Mouse (Mus musculus) midbrain, embryonic 11.5 days (tissue): ENCODE measurements around the gene Txndc16. TPM values are rescaled to one million over a fixed set of nuclear protein-coding genes. Genes with fewer than 3 reads are reported as not detected.

Experiments
- ATAC-seq: fragments of 200-750 bp; cut with Nextera tagmentation; 2 replicates; pipeline ENCODE4 v1.8.0; 2017; ENCODE audit warnings: moderate TSS enrichment, moderate library complexity; ENCODE audit not compliant: low FRiP score
- DNase-seq: peaks from one replicate; pipeline ENCODE4 v3.0.0; 2015; ENCODE audit warnings: low spot score; ENCODE audit errors: missing footprints
- H3K27ac ChIP-seq: fragments of 300-500 bp; sonication (generic); 2 replicates; pipeline ENCODE4 v1.5.1; 2014; ENCODE audit warnings: low read depth, low read length
- H3K27me3 ChIP-seq: fragments of 300-500 bp; sonication (generic); 2 replicates; pipeline ENCODE4 v1.6.1; 2014; ENCODE audit warnings: mild to moderate bottlenecking, low read length, moderate library complexity, mixed read lengths; ENCODE audit not compliant: control insufficient read depth, insufficient read depth
- H3K36me3 ChIP-seq: fragments of 300-500 bp; sonication (generic); 2 replicates; pipeline ENCODE4 v1.6.1; 2014; ENCODE audit warnings: mild to moderate bottlenecking, low read length, moderate library complexity, mixed read lengths; ENCODE audit not compliant: control insufficient read depth, insufficient read depth
- H3K4me1 ChIP-seq: fragments of 300-500 bp; sonication (generic); 2 replicates; pipeline ENCODE4 v1.6.1; 2014; ENCODE audit warnings: low read length; ENCODE audit not compliant: control insufficient read depth, insufficient read depth
- H3K4me2 ChIP-seq: fragments of 300-500 bp; sonication (generic); 2 replicates; pipeline ENCODE4 v1.6.1; 2014; ENCODE audit warnings: mild to moderate bottlenecking, moderate library complexity
- H3K4me3 ChIP-seq: fragments of 300-500 bp; sonication (generic); 2 replicates; pipeline ENCODE4 v1.5.1; 2014; ENCODE audit warnings: low read depth, low read length
- H3K9ac ChIP-seq: fragments of 300-500 bp; sonication (generic); 2 replicates; pipeline ENCODE4 v1.6.1; 2014; ENCODE audit warnings: low read length
- H3K9me3 ChIP-seq: fragments of 300-500 bp; sonication (generic); 2 replicates; pipeline ENCODE4 v1.6.1; 2016; ENCODE audit warnings: low read length; ENCODE audit not compliant: control insufficient read depth
- WGBS: fragments of 180-500 bp; shearing (Covaris S2); extraction: QIAGEN DNeasy Blood & Tissue Kit; methylation state at CpG from one replicate; pipeline ENCODE4 v1.1.7; 2014; 5-methylcytosine and 5-hydroxymethylcytosine counted together
- polyA plus RNA-seq: library from polyadenylated mRNA; unstranded; fragments of >200 nt; fragmentation: Nextera tagmentation; extraction: Ambion mirVana; gene quantifications from 2 replicates; pipeline ENCODE4 v1.2.1, GENCODE M21; 2014

Txndc16 gene
- polyA plus RNA-seq, 1 experiment from 2014 or later: 23.5 TPM

DNA sequence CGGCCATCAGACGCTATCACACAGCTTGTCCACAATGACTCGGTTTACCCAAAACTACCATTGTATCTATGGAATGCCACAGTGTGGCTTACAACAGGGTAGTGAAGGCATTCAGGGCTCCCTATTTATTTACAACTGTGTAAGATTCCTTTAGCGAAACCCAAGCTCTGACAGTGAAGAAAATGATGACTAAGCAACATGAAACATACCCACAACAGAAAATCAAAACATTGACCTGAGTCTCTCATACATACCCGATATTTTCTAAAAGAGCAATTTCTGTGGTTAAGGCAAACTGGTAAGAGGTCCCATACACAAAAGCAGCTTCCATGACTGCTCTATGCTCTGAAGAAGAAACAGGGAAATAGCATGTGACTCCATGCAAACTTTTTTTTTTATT, 47.9 kb downstream of the Txndc16 start:
- no peak overlapping the region for H3K4me3 ChIP-seq
- WGBS: 91% methylated on average over 5 of the region's 5 CpGs
- no peaks in the 10 kb centered on the region for H3K9me3 ChIP-seq
- no peak overlapping the region for H3K9ac ChIP-seq
- H3K27me3 ChIP-seq: no peaks in the 10 kb centered on the region
- ATAC-seq (no peak), DNase-seq (no peak)
- H3K4me1 ChIP-seq: no peaks in the 10 kb centered on the region
- H3K27ac ChIP-seq: no peak overlapping the region
- H3K36me3 ChIP-seq: no peaks in the 10 kb centered on the region
- no peak overlapping the region for H3K4me2 ChIP-seq

DNA sequence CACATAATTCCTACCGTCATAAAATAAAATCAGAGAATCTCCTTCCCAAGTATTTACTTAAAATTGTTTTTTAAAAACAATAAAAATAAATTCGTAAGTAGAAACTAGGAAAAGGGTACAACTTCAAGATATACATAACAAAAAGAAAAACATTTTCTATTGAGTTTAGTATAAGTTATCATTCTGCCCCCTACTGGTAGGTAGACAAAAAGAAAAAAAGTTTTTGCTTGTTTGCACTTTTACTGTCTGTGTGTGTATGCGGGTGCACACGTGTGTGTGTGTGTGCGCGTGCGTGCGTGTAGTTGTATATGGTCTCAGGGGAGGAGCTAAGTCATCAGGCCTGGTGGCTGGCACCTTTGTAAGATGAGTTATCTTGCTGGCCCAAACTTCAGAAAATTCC, 52.8 kb downstream of the Txndc16 start:
- no peak overlapping the region for H3K9ac ChIP-seq
- no peak overlapping the region for H3K4me3 ChIP-seq
- 87% methylated on average over 8 of the region's 8 CpGs for WGBS
- H3K27me3 ChIP-seq: no peaks in the 10 kb centered on the region
- H3K9me3 ChIP-seq: no peaks in the 10 kb centered on the region
- no peak overlapping the region for H3K4me2 ChIP-seq
- H3K36me3 ChIP-seq: no peaks in the 10 kb centered on the region
- no peaks in the 10 kb centered on the region for H3K4me1 ChIP-seq
- ATAC-seq (no peak), DNase-seq (no peak)
- no peak overlapping the region for H3K27ac ChIP-seq

DNA sequence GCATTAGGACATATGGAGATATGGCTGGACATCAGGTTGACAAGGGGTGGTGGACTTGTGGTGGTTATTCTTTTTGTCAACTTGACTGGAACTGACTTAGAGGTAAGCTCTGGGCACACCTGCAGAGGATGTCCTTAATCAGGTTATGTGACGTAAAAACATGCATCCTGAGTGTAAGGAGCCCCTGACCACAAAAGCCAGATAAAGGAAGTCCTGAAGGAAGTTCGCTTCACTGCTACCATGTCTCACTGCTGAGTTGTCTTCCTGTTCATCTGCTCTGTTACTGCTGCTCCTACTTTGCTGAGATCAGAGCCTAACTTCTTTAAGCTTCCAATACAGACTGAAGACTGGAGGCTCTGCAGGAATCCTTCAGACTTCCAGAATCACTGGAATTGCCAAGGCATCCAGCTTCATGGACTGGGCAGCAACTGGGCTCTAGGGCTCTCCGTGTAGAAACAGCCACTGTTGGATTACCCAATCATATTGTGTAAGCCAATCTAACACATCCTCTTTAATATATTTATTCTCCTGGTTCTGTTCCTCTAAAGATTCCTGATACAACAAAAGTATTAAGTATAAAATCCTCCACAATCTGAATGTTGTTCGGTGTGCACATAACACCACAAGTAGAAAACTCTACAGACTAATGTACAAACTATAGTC, 64.5 kb downstream of the Txndc16 start:
- ATAC-seq: no peak
- no peaks in the 10 kb centered on the region for H3K27me3 ChIP-seq

DNA sequence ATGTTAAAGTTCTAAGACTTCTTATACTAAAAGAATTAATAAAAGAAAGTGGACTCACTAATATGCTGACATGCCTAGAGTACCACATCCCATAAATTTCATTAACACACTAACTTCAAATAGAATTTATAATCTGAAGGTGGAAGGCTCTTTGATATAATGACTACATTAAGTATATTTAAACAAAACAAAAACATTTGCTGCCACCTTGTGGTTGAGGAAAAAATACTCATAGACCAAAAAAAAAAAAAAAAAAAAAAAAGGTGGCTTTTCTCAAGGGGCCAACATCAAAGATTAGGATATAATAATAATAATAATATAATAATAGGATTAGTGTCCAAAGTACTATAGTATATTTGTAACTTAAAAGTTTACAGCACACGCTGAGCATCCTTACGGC, 66.9 kb downstream of the Txndc16 start:
- Histone ChIP-seq H3K36me3 (no peaks in the 10 kb centered on the region), H3K9me3 (no peaks in the 10 kb centered on the region), H3K9ac (no peak overlapping the region), H3K27me3 (no peaks in the 10 kb centered on the region), H3K4me3 (no peak overlapping the region), H3K27ac (no peak overlapping the region), H3K4me1 (no peaks in the 10 kb centered on the region), H3K4me2 (no peak overlapping the region)
- no peak for DNase-seq
- WGBS: 75% methylated on average over 2 of the region's 2 CpGs
- no peak for ATAC-seq

More for the DNA sequence above, 64.5 kb downstream of the Txndc16 start:
- no peaks in the 10 kb centered on the region for H3K9me3 ChIP-seq
- no peak overlapping the region for H3K9ac ChIP-seq
- no peaks in the 10 kb centered on the region for H3K4me1 ChIP-seq
- no peak overlapping the region for H3K27ac ChIP-seq
- no peak overlapping the region for H3K4me2 ChIP-seq
- no peak overlapping the region for H3K4me3 ChIP-seq
- no peak for DNase-seq
- no peaks in the 10 kb centered on the region for H3K36me3 ChIP-seq
- WGBS: 88% methylated on average over 4 of the region's 4 CpGs

DNA sequence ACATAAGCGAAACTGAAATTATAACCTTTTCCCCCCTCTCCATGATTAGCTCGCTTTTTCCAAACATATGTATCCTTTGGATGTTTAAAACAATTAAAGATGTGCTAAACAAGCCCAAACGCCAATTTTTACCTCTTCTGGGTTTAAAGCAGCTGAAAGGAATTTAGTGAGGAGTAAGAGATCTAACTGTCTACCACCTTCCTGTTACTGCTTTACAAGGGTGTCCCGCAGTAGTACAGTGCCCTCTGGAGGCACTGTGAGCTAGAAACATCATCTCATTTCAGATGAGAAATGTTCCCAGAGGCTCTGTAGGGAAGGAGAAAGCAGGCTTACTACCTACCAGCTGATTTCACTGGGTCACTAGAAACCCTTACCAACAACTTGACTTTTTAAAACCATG, 77.6 kb downstream of the Txndc16 start:
- ATAC-seq (no peak), DNase-seq (peak; percentile 89)
- H3K9me3 ChIP-seq: no peaks in the 10 kb centered on the region
- no peaks in the 10 kb centered on the region for H3K27me3 ChIP-seq
- no peaks in the 10 kb centered on the region for H3K4me1 ChIP-seq
- no peak overlapping the region for H3K4me3 ChIP-seq
- H3K36me3 ChIP-seq: no peaks in the 10 kb centered on the region
- no peak overlapping the region for H3K9ac ChIP-seq
- H3K4me2 ChIP-seq: no peak overlapping the region
- 55% methylated on average over 4 of the region's 4 CpGs for WGBS
- H3K27ac ChIP-seq: no peak overlapping the region

DNA sequence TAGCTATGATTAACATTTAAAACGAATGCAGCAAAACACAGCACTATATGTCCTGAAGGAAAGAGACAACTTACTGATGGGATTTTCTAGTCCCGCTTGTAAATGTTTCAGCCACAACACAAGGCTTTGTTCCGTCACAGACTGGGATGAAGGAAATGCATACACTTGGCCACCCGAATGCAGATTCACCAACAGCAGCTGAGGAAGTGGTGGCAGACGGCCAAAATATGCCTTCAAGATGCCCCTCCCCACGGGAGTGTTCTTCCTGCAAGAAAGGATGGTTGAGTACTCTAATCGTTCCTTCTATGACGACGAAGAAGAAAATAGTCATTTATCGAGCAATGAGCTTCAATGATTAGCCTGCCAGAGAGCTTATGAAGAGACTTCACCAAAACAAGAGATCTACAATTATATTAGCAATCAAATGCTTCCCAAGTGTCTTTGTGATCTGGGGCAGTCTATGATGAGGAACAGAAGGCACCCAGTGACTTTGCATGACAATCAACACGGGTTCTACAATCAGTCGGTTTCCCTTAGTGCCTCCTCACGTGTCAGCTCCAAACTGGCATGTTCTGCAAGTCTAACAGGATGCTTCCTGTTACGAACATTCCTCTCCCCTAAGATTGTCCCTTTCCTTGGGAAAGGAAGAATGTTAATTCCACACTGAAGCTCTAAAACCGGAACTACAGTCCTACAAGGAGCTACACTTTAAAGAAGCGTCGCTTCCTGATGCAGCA, 79.6 kb downstream of the Txndc16 start:
- no peaks in the 10 kb centered on the region for H3K36me3 ChIP-seq
- H3K9ac ChIP-seq: no peak overlapping the region
- no peak for ATAC-seq
- H3K27ac ChIP-seq: no peak overlapping the region
- H3K9me3 ChIP-seq: no peaks in the 10 kb centered on the region
- no peaks in the 10 kb centered on the region for H3K4me1 ChIP-seq
- H3K27me3 ChIP-seq: no peaks in the 10 kb centered on the region
- 86% methylated on average over 17 of the region's 17 CpGs for WGBS
- no peak overlapping the region for H3K4me2 ChIP-seq
- H3K4me3 ChIP-seq: no peak overlapping the region
- no peak for DNase-seq

DNA sequence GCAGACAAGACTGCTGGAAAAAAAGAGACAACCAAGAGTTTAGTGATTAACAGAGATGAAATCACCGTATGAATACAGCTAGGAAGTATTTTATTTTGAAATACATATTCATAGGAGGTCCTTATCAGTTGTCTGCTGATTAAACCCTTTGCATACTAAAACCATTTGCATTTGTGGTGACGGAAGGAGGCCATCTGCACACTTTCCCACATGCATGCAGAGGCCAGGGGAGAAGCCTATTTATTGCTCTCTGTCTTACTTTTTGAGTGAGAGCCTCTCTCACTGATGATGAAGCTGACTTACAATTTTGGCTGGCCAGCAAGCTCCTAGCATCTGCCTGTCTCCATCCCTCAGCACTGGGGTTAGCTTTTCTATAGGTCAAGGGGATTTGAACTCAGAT, 84.2 kb downstream of the Txndc16 start:
- WGBS: 92% methylated on average over 2 of the region's 2 CpGs
- Histone ChIP-seq H3K27ac (no peak overlapping the region), H3K4me2 (no peak overlapping the region), H3K27me3 (no peaks in the 10 kb centered on the region), H3K9ac (no peak overlapping the region), H3K4me1 (no peaks in the 10 kb centered on the region), H3K36me3 (no peaks in the 10 kb centered on the region), H3K9me3 (no peaks in the 10 kb centered on the region), H3K4me3 (no peak overlapping the region)
- no peak for ATAC-seq
- no peak for DNase-seq

DNA sequence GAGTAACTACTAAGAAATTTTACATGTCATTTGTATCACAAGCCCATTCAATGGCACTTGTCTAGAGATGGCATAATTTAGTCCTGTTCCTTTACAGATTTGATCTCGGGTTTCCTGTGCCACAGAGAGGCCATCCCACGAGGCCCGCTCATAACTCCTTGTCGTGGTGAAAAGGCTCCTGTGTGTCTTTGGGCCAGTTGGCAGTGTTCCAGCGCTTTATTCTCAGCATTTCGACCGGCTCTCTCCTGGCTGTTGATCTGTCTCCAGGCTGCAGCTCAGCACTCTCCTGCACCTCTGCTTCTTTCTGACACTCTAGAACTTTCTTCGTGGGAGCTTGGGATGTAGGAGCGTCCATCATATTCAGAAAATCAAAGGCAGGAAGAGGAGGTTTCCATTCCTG, 84.6 kb downstream of the Txndc16 start:
- Histone ChIP-seq H3K4me2 (no peak overlapping the region), H3K4me1 (no peaks in the 10 kb centered on the region), H3K27me3 (no peaks in the 10 kb centered on the region), H3K36me3 (no peaks in the 10 kb centered on the region), H3K9me3 (no peaks in the 10 kb centered on the region), H3K9ac (no peak overlapping the region), H3K4me3 (no peak overlapping the region), H3K27ac (no peak overlapping the region)
- no peak for DNase-seq
- no peak for ATAC-seq
- WGBS: 82% methylated on average over 9 of the region's 9 CpGs

DNA sequence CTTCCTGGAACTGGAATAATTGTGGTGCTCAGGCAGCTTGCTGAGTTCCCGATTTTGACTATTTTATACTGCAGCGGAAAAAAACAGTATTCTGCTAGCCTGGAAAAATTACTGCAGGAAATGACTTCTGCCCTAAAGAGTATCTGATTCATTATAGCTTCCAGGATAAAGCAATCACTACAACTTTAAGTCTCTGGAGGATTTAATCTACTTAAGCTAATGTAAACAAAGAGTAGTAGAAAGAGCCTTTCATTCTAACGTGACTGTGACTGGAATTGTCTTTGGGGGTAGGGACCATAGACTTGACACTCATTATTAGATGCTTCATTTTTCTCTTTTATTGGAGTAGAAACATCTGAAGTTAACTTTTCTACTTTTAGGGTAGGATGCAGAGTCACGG, 101.8 kb downstream of the Txndc16 start:
- ATAC-seq: no peak
- Histone ChIP-seq H3K36me3 (no peaks in the 10 kb centered on the region), H3K4me3 (no peak overlapping the region), H3K4me2 (no peak overlapping the region), H3K9me3 (no peaks in the 10 kb centered on the region), H3K4me1 (no peaks in the 10 kb centered on the region), H3K27ac (no peak overlapping the region), H3K9ac (no peak overlapping the region), H3K27me3 (no peaks in the 10 kb centered on the region)
- 66% methylated on average over 4 of the region's 4 CpGs for WGBS
- DNase-seq: no peak
